Mouse (Mus musculus) spleen, embryonic (tissue): ENCODE measurements around the gene Fcf1.

Experiments used
- CTCF ChIA-PET: fragments of 350-600 bp; sonication (Branson Sonifier 250); formaldehyde crosslinking; loops from one replicate; lab custom pipeline; 2022; lab: Charles Lee

Fcf1 gene

DNA sequence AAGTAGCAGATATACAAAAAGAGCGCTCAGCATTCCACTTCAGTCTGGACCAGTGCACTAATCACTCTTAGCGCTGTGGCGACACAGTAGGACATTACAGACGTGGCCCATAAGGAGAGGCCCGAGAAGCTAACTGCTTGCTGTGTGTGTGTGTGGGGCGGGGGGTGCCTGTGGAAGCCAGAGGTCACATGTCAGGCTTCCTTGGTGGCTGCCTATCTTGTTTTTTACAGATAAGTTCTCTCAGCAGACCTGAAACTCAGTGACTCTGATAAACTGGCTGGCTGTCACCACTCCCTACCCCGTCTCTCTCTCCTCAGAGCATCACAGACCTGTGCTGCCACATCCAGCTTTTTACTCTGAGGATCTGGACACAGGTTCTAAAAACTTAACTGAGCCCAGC lies 8.1 kb upstream of the Fcf1 start:
- CTCF ChIA-PET = no interaction called here

DNA sequence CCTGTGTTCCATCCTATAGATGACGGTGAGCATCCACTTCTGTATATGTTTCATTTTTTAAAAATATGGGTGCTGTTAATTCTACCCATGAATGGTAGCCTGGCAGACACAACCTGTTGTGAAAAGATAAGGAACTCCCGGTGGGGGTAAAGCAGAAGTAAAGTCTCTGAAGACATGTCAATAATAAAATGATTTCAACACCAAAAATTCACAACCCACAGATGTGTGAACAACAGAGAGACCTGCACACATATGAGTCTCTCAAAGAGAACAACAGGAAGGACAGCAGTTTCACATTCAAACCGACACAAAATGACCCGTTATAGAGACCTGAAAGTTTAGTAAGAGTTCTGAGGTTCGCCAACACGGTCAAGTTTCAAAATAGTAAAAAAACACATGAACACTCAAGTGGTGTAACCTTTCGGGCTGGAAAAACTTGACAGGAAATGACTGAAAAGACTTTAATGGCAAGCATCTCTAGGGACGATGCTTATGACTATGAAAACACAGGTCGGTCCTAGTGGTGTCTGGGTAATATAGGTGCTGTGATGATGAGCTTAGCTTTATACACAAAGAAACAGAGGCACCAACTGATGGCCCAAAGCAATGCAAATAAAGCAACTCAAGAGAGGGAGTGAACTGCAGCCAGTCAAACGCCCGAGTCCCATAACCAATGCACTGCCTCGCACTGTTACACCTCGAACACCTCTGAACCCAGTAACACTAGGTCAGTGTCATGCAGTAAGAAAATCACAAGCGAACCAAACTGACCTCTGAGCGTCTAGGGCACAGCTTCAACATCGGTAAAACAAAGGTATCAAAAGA lies 1.7 kb upstream of the Fcf1 start:
- CTCF ChIA-PET = interaction anchor here (0.6 kb wide), 3 partner anchors 33 to 102 kb away, joined by 3 to 7 read pairs (median 3); no protein-coding TSS in a partner anchor

DNA sequence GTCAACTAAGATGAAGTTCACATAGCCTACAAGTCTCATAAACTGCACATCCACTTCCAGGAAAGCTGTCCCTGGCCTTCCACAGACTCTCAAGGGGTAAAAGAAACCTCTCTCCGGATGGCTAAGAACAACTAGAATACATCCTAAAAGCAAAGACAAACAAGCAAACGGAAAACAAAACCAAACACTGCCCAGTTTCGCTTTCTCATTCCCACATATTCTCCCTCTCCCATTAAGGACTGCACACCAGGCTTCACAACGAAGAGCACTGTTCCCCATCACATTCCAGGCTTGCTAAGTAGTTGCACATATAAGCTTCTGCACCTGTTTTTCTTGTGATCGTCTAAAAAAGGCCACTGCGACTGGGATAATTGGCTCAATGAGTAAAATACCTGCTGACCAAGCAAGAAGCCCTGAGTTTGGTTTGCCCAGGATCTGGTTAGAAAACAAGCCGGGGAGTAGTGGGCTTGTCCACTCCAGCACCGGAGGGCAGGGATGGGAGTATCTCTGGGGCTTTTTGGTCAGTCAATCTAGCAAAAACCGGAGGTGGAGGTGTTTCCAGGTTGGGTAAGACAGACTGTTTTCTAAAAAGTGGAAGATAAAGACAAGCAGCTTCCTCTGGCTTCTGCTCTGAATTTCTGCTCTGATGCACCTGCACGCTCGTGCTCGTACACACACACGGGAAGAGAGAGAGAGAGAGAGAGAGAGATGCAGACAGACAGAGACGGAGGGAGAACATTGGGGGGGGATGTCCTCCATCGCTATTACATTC lies 855 bp upstream of the Fcf1 start:
- CTCF ChIA-PET = interaction anchor here (0.6 kb wide), 1 partner anchor 74 kb away, joined by 3 read pairs; no protein-coding TSS in a partner anchor

DNA sequence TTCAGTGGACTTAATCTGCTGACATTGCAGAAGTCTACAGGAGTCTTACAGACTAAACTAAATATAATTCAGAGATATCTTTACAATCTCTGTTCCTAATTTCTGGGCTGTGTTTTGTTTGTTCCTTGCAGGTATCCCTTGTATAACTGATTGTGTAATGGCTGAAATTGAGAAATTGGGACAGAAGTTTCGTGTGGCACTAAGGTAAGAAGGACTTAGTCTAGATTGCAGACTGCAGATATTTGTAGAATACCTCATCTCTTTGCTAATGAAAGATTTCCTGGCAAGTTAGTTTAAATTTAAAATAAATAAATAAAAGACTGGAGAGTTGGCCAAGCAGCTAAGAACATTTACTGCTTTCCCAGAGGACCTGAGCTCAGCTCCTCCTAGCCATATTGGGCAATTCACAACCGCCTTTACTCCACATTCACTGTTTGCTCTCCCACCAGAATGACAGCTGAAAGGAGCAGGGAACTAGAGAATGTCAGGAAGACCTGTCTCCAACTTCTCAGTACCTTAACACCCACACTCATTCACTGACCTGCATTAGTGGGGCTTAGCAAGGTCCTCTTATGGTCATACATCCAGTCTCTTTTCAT lies 8.7 kb downstream of the Fcf1 start:
- CTCF ChIA-PET = no interaction called here

DNA sequence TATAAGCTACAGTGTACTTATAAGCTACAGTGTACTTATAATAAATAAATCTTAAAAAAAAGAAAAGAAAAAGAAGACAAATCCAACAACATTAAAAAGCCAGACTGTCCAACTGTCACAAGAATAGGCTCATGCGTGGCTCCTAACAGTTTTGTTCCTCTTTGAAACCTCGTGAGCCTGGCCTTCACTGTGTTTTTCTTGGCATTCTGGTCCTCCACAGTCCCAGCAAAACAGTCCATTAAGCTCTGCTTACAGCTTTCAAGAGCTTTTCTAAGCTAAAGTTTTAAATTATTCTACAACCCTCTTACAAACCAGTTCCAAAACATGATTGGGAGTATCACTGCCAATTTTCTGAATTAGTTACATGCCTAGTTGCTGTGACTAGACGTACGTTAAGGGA lies 18.8 kb downstream of the Fcf1 start:
- CTCF ChIA-PET = no interaction called here

DNA sequence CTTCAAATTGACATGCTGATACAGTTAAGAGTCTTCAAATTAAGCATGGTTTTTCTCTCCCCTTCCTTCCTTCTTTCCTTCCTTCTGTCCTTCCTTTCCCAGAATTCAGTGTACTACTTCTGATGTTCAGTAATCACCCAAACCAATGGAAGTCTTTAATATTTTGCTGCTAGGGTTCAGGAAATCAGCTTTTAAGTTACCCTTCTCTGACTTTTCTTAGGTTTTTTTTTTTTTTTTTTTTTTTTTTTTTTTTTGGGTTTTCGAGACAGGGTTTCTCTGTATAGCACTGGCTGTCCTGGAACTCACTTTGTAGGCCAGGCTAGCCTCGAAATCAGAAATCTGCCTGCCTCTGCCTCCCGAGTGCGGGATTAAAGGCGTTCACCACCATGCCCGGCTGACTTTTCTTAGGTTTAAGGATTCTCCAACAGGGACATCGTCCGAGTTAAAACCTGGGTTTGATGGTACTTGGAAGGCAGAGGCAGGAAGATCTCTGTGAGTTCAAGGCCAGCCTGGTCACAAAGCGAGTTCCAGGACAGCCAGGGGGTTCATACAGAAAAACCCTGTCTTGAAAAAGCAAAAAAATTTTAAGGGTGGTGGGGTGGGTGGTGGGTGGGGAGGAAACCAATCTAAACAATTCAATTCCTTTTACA lies 24.5 kb downstream of the Fcf1 start:
- CTCF ChIA-PET = interaction anchor here (0.7 kb wide), 2 partner anchors 13 to 31 kb away, joined by 3 read pairs; no protein-coding TSS in a partner anchor

DNA sequence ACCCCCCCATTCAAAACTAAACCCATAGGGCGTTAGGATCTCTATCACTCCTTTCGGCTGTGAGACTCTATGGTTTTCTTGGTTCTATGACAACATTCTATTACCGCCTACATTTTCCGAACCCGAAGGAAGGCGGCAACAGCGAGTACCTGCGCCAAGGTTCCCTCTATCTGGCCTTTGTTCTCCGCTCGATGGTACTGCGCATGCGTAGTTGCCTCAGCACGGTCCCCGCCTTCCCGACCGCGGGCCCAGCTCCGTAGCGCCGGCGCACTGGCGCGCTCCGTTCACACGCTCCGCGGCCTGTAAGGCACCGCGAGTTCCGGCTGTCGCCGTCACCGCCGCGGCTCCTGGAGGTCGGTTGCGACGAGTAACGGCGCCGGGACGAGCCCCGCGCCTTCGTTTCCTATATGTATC lies 25.4 kb downstream of the Fcf1 start, which contains the start of gene Ylpm1:
Gene Ylpm1, plus strand, starts transcription at position 239 of the 414 bp plus-strand sequence.
- CTCF ChIA-PET = interaction anchor here (0.6 to 0.7 kb wide), 2 partner anchors 14 to 747 kb away, joined by 3 read pairs; no protein-coding TSS in a partner anchor

DNA sequence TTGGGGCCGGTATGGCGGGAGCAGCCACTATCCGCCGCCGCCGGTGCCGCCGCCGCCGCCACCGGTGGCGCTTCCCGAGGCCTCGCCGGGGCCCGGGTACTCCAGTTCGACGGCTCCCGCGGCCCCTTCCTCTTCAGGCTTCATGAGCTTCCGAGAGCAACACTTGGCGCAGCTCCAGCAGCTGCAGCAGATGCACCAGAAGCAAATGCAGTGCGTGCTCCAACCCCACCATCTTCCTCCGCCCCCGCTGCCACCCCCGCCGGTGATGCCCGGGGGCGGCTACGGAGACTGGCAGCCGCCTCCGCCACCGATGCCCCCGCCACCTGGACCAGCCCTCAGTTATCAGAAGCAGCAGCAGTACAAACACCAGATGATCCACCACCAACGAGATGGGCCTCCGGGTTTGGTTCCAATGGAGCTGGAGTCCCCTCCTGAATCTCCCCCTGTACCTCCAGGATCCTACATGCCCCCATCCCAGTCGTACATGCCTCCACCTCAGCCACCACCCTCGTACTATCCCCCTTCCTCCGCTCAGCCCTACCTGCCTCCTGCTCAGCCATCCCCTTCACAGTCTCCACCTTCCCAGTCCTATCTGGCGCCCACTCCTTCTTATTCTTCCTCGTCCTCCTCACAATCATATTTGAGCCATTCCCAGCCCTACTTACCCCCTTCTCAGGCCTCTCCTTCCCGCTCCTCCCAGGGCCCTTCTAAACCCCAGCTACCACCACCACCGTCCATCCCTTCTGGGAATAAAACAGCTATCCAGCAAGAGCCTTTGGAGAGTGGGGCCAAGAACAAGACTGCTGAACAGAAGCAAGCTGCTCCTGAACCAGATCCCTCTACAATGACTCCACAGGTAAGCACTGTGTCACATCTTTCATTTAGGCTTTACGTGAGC lies 26.1 kb downstream of the Fcf1 start:
- CTCF ChIA-PET = interaction anchor here (0.6 kb wide), 1 partner anchor 747 kb away, joined by 3 read pairs; no protein-coding TSS in a partner anchor

DNA sequence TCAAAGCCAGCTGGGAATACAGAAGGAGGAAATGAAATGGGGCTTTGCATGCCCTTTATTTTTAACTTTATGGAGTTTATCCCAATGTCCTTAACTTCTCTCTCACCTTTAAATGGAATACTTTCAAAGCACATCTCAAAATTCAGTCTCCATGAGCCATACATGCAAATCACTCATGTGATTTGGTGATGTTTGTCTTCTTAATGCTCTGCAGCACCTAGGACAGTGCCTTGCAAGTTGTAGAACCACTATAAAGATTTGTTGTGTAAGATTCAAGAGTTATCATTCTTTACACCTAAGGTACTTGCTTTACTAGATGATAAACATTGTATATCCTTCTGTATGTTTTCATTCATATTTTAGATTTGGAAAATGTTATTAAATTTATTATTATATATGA lies 28.4 kb downstream of the Fcf1 start:
- CTCF ChIA-PET = interaction anchor here (0.5 to 0.7 kb wide), 2 partner anchors 40 to 897 kb away, joined by 4 to 5 read pairs; no protein-coding TSS in a partner anchor

DNA sequence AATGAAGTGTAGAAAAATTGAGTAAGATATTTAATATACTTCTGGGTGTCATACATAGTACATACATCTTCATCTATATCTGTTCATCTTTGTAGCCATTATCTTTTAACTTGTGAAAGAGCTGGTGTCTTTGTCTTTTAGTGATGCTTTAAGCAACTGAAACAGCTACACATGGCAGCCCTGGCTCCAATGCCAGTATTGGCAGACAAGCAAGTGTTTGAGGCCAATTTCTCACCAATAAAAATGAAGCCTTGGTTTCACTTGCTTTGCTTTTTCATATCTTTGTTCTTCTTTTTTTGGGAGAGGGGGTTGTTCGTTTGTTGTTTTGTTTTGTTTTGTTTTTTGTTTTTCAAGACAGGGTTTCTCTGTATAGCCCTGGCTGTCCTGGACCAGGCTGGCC lies 35.5 kb downstream of the Fcf1 start:
- CTCF ChIA-PET = no interaction called here

DNA sequence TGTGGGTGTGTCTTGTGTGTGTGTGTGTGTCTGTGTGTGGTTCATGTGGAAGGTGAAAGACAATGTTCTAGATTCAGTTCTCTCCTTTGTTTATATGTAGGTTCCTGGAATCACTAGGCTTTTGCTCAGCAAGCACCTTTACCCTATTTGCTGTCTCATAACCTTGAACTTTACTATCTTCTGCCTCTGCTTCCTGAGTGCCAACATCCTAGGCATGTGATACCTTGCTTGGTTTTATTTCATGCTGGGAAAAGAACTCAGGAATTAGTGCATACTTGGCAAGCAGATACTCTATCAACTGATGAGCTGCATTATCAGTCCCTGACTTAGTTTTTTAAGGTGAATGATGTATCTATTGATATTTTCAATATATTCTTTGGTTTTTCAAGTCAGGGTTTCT lies 36.3 kb downstream of the Fcf1 start:
- CTCF ChIA-PET = interaction anchor here (0.6 kb wide), 1 partner anchor 491 kb away, joined by 3 read pairs; no protein-coding TSS in a partner anchor

DNA sequence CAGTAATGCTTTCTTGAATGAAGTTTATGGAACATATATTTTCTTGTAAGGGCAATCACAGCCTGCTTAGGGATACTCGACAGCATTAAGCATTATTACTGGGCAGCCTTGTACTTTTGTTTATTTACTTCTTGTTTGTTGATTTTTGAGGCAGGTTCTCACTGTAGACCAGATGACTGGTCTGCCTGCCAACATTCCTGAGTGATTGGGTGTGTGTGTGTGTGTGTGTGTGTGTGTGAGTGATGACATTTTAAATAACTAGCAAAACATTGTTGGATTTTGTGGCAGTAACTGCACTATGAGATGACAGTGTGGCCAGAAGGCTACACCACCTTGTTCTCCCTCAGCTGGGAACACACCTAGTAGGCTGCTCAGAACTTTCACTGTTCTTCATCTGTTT lies 39.1 kb downstream of the Fcf1 start:
- CTCF ChIA-PET = no interaction called here

DNA sequence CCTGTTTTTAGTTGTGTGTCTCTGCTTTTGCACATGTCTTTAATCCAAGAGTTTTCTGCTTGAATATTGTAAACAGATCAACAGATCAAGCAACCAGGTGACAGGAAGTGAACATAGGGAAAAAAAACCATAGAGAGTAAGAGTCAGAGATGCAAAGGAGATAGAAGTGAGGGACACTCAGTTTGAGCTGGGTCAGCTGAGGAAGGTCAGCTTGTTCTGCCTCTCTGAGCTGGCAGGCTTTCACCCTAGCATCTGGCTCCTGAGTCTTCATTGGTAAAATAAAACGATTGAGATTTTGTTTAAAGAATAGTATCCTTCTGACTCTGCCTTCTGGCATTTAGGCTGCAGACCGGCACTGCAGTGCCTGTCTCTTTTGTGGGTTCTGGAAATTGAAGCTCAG lies 39.8 kb downstream of the Fcf1 start:
- CTCF ChIA-PET = interaction anchor here (0.6 to 0.7 kb wide), 2 partner anchors 12 to 129 kb away, joined by 3 to 8 read pairs; no protein-coding TSS in a partner anchor

DNA sequence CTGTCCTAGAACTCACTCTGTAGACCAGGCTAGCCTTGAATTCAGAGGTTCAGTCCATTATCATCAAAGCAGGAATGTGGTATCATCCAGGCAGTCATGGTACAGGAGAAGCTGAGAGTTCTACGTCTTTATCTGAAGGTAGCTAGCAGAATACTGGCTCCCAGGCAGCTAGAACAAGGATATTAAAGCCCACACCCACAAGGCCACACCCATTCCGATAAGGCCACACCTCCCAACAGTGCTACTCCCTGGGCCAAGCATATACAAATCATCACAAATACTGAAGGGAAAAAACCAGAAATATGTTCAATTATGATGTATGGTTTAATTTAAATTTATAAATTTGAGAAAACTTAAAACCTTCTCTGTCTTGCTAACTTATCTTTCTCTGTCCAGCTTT lies 41.5 kb downstream of the Fcf1 start:
- CTCF ChIA-PET = no interaction called here

DNA sequence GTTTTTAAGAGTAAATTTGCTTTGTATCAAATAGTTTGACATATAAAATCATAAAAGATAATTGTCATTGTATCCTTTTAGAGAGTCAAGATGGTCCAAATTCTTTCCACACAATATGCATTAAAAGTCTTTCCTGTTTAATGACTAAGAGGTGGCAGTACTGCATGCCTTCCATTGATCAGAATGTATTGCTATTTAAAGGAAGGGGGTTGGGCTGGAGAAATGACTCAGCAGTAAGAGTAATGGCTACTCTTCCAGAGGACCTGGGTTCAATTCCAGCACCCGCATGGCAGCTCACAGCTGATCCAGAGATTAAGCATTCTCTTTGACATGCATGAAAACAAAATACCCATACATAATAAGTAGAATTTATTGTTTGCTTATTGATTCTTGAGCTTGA lies 51.4 kb downstream of the Fcf1 start:
- CTCF ChIA-PET = no interaction called here

DNA sequence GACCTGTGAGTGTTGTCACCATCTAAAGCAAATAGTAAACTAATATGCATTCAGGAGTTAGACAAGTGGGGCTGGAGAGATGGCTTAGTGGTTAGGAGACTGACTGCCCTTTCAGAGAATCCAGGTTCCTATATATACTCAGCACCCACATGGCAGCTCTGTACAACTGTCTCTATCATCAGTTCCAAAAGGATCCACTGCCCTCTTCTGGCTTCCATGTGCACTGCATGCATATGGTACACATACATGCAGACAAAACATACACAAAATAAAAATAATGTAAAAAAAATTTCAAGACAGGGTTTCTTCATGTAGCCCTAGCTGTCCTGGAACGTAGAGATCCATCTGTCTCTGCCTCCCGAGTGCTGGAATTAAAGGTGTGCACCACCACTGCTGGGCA lies 62.0 kb downstream of the Fcf1 start:
- CTCF ChIA-PET = no interaction called here
